Mouse (Mus musculus) bone marrow macrophage, adult 2 months (primary cell): ENCODE results near the gene Rad51b. TPM values are rescaled to one million over a fixed set of nuclear protein-coding genes. Genes with fewer than 3 reads are reported as not detected.

Experiments used
- H3K27ac ChIP-seq: 2 replicates; pipeline ENCODE4 v1.5.1; 2012; ENCODE audit warnings: low read depth, low read length; ENCODE audit not compliant: insufficient read depth
- H3K4me1 ChIP-seq: 2 replicates; pipeline ENCODE4 v1.6.1; 2012; ENCODE audit warnings: low read length; ENCODE audit not compliant: control insufficient read depth, insufficient read depth
- H3K4me3 ChIP-seq: 2 replicates; pipeline ENCODE4 v1.5.1; 2012; ENCODE audit warnings: mild to moderate bottlenecking, low read length, moderate library complexity; ENCODE audit not compliant: insufficient read depth
- CTCF ChIP-seq: IDR thresholded peaks from 2 replicates; pipeline ENCODE4 v1.5.1; 2012; ENCODE audit warnings: low read depth, mild to moderate bottlenecking, low read length, moderate library complexity
- POLR2A ChIP-seq: IDR thresholded peaks from 2 replicates; pipeline ENCODE4 v1.6.1; 2012; ENCODE audit warnings: mild to moderate bottlenecking, low read depth, low read length, borderline replicate concordance
- polyA plus RNA-seq: library from polyadenylated mRNA; stranded (reverse); fragments of >200 nt; gene quantifications from 2 replicates; pipeline ENCODE4 v1.2.4, GENCODE M21; 2012; ENCODE audit not compliant: missing spikeins, insufficient read depth, insufficient read length

Gene Rad51b
- polyA plus RNA-seq, 1 experiment: 2.8 TPM

- TF ChIP-seq CTCF: no peak
- no peak for TF ChIP-seq POLR2A
- no peak overlapping the region for H3K4me3 ChIP-seq
- H3K4me1 ChIP-seq: peaks cover 49% of the 10 kb centered on the region
- no peak overlapping the region for H3K27ac ChIP-seq
Measured at GRCm38 (mm10) chr12:79839096-79839941, 542.2 kb downstream of the Rad51b start.

DNA sequence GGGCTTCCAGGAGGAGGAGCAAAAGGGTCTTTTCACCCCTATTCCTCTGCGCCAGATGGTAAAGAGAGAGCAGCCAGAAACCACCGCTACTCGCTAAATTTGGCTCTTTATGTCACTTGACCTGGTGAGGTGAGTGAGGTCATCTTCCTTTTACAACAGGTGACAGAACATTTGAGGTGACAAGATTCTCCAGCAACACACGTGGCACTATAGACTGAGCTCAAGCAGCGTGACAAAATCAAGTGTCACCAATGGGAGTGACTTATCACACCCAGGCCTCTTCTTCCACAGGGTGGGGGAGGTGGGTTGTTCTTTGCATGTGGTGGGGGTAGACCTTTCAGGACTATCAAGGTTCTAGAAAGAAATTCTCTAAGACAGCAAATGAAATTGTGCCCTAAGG is 543.4 kb downstream of the Rad51b start:
- Histone ChIP-seq H3K27ac (no peak overlapping the region), H3K4me3 (no peak overlapping the region), H3K4me1 (peaks cover 46% of the 10 kb centered on the region)
- TF ChIP-seq CTCF (no peak), POLR2A (no peak)

DNA sequence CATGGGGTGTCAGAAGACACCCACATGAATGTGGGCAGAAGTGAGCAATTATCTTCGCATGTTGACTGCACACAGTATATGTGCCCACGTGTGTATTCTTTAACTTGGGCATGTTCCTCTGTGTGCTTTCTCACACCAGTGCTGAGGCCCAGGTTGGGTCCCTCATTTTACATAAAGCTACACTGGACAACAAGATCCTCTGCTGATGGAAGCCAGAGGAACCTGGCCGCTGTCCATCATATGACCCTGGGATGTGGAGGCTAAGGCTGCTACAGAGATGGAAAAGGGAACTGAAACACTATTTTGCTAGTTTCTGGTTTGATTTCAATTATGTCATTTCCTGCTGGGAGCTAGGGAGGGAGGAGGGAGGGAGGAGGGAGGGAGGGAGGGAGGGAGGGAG is 544.2 kb downstream of the Rad51b start:
- Histone ChIP-seq H3K27ac (peak overlapping the region; percentile 61), H3K4me1 (peaks cover 46% of the 10 kb centered on the region), H3K4me3 (no peak overlapping the region)
- TF ChIP-seq POLR2A: no peak
- no peak for TF ChIP-seq CTCF

DNA sequence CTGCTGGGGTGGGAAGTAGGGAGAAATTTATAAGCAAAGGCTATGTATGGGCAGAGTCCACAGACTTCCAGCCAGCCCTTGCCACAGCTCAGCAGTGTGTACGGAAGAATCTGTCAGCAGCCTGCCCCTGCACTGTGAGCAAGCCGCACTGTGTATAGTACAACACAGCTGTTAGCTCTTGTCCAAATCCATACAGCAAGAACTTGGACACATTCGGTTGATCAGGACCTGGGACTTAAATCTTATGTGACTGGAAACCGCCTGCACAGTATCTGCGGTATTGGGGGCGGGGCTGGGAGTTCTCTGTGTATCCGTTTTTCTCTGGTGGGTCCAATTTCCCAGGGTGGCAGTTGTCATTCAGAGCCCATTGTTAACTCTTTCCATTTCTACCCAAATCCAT is 545.2 kb downstream of the Rad51b start:
- peaks cover 45% of the 10 kb centered on the region for H3K4me1 ChIP-seq
- TF ChIP-seq POLR2A (no peak), CTCF (no peak)
- H3K4me3 ChIP-seq: no peak overlapping the region
- H3K27ac ChIP-seq: no peak overlapping the region

- Histone ChIP-seq H3K27ac (no peak overlapping the region), H3K4me3 (no peak overlapping the region), H3K4me1 (peaks cover 40% of the 10 kb centered on the region)
- no peak for TF ChIP-seq CTCF
- no peak for TF ChIP-seq POLR2A
Measured at GRCm38 (mm10) chr12:79843002-79843401, 545.9 kb downstream of the Rad51b start.

GRCm38 (mm10) chr12:79843496-79843895 is 546.4 kb downstream of the Rad51b start:
- no peak overlapping the region for H3K4me3 ChIP-seq
- TF ChIP-seq CTCF (no peak), POLR2A (no peak)
- peaks cover 35% of the 10 kb centered on the region for H3K4me1 ChIP-seq
- H3K27ac ChIP-seq: no peak overlapping the region

DNA sequence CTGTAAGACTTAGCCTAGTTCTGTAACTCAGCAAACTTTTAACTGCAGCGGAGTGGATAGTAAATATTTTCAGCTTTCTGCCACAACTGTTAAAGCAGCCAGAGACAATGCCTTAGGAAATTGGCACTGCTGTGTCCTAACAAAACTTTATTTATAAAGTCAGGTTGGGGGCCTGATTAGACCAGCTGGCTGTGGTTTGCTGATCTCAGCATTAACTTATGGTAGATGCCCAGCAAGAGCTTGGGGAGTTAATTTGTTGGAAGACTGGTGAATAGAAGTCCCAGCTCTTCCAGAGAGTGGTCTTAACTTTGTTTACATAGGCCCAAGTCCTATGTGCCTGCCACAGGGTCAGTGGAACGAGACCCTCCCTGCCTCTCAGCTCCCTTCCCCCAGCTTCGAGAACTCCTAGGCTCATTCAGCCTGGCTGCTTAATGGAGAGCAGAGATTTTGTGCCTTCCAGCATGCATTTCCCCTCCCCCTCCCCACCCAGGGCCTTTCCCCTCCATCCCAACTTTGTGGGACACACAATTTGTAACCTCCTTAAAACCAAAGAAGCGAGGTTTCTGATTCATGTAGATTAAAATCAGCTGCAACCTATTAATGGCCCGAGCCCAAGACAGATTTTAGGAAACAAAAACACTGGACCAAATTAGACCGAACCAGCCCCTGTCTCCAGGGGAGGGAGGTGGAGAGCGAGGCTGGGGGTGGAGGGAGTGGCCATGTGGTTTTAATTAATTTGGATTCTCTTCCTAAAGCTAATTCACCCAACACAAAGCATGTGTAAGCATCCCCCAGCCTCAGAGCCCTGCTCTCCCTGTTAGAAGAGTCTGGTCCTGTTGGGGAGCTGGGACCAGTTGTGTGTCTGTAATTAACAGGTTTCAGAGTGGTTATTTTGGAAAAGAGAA is 549.4 kb downstream of the Rad51b start:
- Histone ChIP-seq H3K4me3 (no peak overlapping the region), H3K4me1 (peaks cover 21% of the 10 kb centered on the region), H3K27ac (no peak overlapping the region)
- TF ChIP-seq POLR2A: no peak
- no peak for TF ChIP-seq CTCF

DNA sequence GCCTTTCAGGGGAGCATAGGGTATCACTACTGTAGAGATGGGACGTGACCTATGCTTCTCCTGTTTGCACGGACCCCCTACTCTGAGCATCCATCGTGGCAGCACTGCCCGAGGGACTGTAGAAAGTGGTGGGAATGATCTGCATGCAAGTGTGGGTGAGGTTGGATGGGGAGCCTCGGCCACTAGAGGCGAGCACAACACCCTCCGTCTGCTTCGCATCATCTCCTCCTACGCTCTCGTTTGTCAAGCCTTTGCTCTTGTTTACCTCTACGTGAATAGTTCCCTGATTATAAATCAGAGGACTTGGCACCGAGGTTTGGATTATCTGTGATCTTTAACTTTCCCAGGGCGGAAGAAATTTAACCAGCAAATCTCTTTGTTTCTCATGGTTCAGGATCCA is 551.5 kb downstream of the Rad51b start:
- Histone ChIP-seq H3K4me3 (no peak overlapping the region), H3K4me1 (peaks cover 7% of the 10 kb centered on the region), H3K27ac (no peak overlapping the region)
- TF ChIP-seq POLR2A: no peak
- TF ChIP-seq CTCF: no peak

DNA sequence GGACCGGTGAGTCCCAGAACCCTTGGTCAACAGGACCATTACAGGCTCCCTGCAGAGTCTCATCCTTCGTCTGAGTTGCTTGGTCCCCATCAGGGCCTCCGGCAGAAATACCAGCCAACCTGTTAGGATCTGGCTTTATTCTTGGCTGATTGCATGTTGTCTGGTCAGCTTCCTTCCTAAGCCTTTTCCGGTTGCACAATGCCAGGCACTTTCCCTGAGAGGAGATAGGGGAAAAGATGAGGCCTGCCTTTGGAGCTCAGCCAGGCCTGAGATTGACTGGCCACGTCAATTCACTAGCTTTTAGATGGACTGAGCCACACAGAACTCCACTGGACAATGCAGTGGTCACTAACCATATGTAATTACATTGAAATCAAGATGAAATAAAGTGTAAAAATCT is 552.9 kb downstream of the Rad51b start:
- Histone ChIP-seq H3K4me1 (peaks cover 7% of the 10 kb centered on the region), H3K4me3 (no peak overlapping the region), H3K27ac (no peak overlapping the region)
- TF ChIP-seq CTCF (no peak), POLR2A (no peak)

DNA sequence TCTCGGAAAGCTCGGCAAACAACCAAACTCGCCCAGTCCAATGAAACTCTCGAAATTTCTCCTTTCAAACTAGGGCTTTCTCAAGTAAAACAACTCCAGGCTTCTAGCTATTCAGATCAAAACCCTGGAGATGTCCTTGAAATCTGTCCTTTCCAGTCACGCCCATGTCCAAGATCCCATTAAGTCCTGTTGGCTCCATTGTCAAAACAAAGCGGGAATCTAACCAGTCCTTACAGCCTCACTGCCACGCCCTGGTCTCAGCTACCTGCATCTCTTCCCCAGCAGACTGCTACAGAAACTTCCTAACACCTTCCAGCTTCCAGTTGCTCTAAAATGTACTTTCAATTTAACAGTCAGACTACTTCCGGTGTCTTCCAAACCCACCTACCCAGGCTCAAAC is 554.8 kb downstream of the Rad51b start:
- Histone ChIP-seq H3K4me1 (peaks cover 7% of the 10 kb centered on the region), H3K27ac (no peak overlapping the region), H3K4me3 (no peak overlapping the region)
- TF ChIP-seq CTCF (no peak), POLR2A (no peak)
